Mouse (Mus musculus) liver, adult 2 months (tissue): ENCODE measurements at regions not wholly inside any gene's neighbourhood (a gene's known extent, or its start where the extent isn't known, plus 50 kb on each side); places are given as distances from the start of the nearest gene placed in this dataset.

Experiments used
- DNase-seq: peaks from one replicate; pipeline ENCODE4 v3.0.0-alpha.2; 2011; ENCODE audit warnings: low read depth, low spot score; ENCODE audit errors: extremely low read depth
- H3K27ac ChIP-seq: fragments of 200-500 bp; replicated peaks from 2 replicates; pipeline ENCODE4 v1.5.1; 2012; ENCODE audit warnings: low read depth, mild to moderate bottlenecking, control low read depth, inconsistent platforms, low read length; ENCODE audit not compliant: insufficient read depth
- H3K27me3 ChIP-seq: fragments of 200-500 bp; 2 replicates; pipeline ENCODE4 v1.6.1; 2012; ENCODE audit warnings: mild to moderate bottlenecking, moderate library complexity, low read length, inconsistent platforms; ENCODE audit not compliant: control insufficient read depth, insufficient read depth
- H3K36me3 ChIP-seq: fragments of 200-500 bp; 2 replicates; pipeline ENCODE4 v1.6.1; 2012; ENCODE audit warnings: low read length, inconsistent platforms; ENCODE audit not compliant: control insufficient read depth, insufficient read depth
- H3K4me1 ChIP-seq: fragments of 200-500 bp; 2 replicates; pipeline ENCODE4 v1.6.1; 2011; ENCODE audit warnings: low read length; ENCODE audit not compliant: control insufficient read depth, insufficient read depth
- H3K4me3 ChIP-seq: fragments of 200-500 bp; 2 replicates; pipeline ENCODE4 v1.5.1; 2011; ENCODE audit warnings: low read depth, mild to moderate bottlenecking, control low read depth, low read length, moderate library complexity; ENCODE audit not compliant: insufficient read depth
- H3K79me2 ChIP-seq: fragments of 200-500 bp; 2 replicates; pipeline ENCODE4 v1.6.1; 2012; ENCODE audit warnings: inconsistent platforms, mild to moderate bottlenecking, low read length, moderate library complexity; ENCODE audit not compliant: control insufficient read depth, insufficient read depth
- H3K9ac ChIP-seq: fragments of 200-500 bp; 2 replicates; pipeline ENCODE4 v1.6.1; 2012; ENCODE audit warnings: low read depth, mild to moderate bottlenecking, control low read depth, inconsistent platforms, low read length
- CTCF ChIP-seq: fragments of 200-500 bp; IDR thresholded peaks from 2 replicates; pipeline ENCODE4 v1.5.1; 2011; ENCODE audit warnings: low read depth, low read length, control low read depth
- POLR2A ChIP-seq: fragments of 200-500 bp; IDR thresholded peaks from 2 replicates; pipeline ENCODE4 v1.6.1; 2011; ENCODE audit warnings: low read length, control low read depth; ENCODE audit not compliant: insufficient read depth; ENCODE audit errors: extremely low read depth
- WGBS: fragments of 180-500 bp; shearing (Covaris S2); methylation state at CpG from one replicate; pipeline ENCODE4 v1.1.7; 2018; 5-methylcytosine and 5-hydroxymethylcytosine counted together

DNA sequence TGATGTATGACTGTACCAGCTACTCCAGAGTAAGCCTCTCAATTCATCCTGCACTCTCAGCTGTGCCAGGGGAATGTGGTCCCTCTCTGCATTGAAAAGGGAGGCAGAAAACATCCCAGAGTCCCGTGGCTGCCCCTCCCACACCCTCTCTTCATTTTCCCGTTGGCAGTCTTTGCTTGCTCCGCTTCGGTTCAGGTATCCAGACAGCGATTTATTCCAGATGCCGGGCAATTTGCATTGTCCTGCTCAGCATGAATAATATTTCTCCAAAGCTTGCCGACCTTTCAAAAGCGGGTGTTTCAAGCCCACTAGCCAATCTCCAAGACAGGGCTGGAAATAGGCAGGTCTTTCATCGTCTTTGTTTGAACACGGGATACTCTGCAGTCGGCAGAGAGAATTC is 220.5 kb upstream of the Ntm start:
- Histone ChIP-seq H3K9ac (no peak overlapping the region), H3K36me3 (no peaks in the 10 kb centered on the region), H3K27me3 (no peaks in the 10 kb centered on the region), H3K4me1 (no peaks in the 10 kb centered on the region), H3K27ac (no peak overlapping the region), H3K4me3 (no peak overlapping the region), H3K79me2 (no peaks in the 10 kb centered on the region)
- TF ChIP-seq CTCF (no peak), POLR2A (no peak)
- no peak for DNase-seq
- 82% methylated on average over 11 of the region's 11 CpGs for WGBS

DNA sequence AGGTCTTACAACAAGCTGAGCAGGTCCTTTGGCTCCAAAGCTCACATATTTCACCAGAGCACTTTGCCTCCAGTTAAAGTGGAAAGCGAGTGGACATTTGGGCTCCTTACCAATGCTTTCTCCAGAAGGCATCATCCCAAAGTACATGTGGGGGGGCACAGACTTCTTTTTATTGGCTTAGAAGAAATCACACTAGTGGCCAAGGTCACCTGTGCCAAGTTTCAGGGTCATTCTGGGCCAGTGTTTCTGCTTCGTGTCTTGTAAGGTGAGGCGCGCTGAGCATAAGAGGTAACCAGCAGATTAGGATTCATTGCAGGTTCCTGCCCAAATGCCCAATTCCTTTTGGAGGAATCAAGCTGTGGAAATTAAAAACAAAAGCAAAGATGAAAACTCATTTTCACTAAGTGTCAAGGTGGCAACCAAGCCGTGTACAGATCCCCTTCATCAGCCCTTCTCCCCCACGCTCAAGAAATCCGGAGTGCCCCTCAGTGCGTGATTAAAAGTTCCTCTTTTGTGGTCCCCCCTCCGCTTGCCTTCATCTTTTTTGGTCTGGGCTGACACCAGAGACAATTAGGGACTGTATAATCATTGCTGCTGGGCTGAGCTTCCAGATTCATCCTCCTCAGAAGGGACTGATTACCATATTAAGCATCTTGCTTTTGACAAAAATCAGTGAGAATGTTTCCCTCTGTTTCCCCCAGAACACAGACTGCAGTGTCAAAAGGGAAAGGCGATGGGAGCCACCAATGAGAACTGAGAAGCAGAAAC is 222.2 kb upstream of the Ntm start:
- no peaks in the 10 kb centered on the region for H3K27me3 ChIP-seq
- no peak for DNase-seq
- TF ChIP-seq POLR2A (no peak), CTCF (no peak)
- no peak overlapping the region for H3K4me3 ChIP-seq
- 85% methylated on average over 10 of the region's 10 CpGs for WGBS
- no peaks in the 10 kb centered on the region for H3K79me2 ChIP-seq
- H3K36me3 ChIP-seq, result no peaks in the 10 kb centered on the region
- no peak overlapping the region for H3K27ac ChIP-seq
- no peaks in the 10 kb centered on the region for H3K4me1 ChIP-seq
- no peak overlapping the region for H3K9ac ChIP-seq

DNA sequence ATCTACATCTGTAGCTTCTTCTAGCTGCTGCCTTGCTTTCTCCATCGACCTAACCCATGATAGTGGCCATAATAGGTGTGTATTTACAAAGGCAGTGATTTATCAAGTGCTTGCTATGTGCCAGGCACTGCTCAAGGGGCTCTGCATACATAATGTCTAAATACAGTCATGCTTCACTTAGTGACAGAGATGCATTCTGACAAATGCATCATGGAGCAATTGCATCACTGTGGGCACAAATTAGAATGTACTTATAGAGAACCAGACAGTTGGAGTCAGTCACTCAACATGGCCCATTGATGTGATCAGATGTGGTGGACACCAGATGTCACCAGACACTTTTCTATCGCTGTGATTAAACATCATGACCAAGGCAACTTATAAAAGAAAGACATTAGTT is 223.3 kb upstream of the Ntm start:
- H3K36me3 ChIP-seq, result no peaks in the 10 kb centered on the region
- TF ChIP-seq CTCF (no peak), POLR2A (no peak)
- H3K79me2 ChIP-seq, result no peaks in the 10 kb centered on the region
- H3K4me3 ChIP-seq, result no peak overlapping the region
- 66% methylated on average over 2 of the region's 2 CpGs for whole genome bisulfite sequencing
- H3K9ac ChIP-seq, result no peak overlapping the region
- no peak for DNase-seq
- H3K27me3 ChIP-seq, result no peaks in the 10 kb centered on the region
- H3K4me1 ChIP-seq, result no peaks in the 10 kb centered on the region
- no peak overlapping the region for H3K27ac ChIP-seq

GRCm38 (mm10) chr9:30190078-30190477 is 227.1 kb upstream of the Ntm start:
- TF ChIP-seq CTCF (no peak), POLR2A (no peak)
- no peak overlapping the region for H3K9ac ChIP-seq
- H3K4me1 ChIP-seq, result no peaks in the 10 kb centered on the region
- H3K27me3 ChIP-seq, result no peaks in the 10 kb centered on the region
- H3K36me3 ChIP-seq, result no peaks in the 10 kb centered on the region
- DNase-seq, result no peak
- WGBS, result 90% methylated on average over 5 of the region's 5 CpGs
- no peaks in the 10 kb centered on the region for H3K79me2 ChIP-seq
- no peak overlapping the region for H3K4me3 ChIP-seq
- no peak overlapping the region for H3K27ac ChIP-seq

GRCm38 (mm10) chr9:30191119-30191518 is 228.2 kb upstream of the Ntm start:
- DNase-seq, result no peak
- H3K4me3 ChIP-seq, result no peak overlapping the region
- H3K36me3 ChIP-seq, result no peaks in the 10 kb centered on the region

GRCm38 (mm10) chr9:30191902-30192301 is 229.0 kb upstream of the Ntm start:
- TF ChIP-seq POLR2A, result no peak
- TF ChIP-seq CTCF, result no peak
- no peak overlapping the region for H3K4me3 ChIP-seq
- no peak overlapping the region for H3K9ac ChIP-seq
- H3K36me3 ChIP-seq, result no peaks in the 10 kb centered on the region
- H3K4me1 ChIP-seq, result no peaks in the 10 kb centered on the region
- no peak overlapping the region for H3K27ac ChIP-seq
- no peaks in the 10 kb centered on the region for H3K27me3 ChIP-seq
- DNase-seq, result no peak
- H3K79me2 ChIP-seq, result no peaks in the 10 kb centered on the region

More at GRCm38 (mm10) chr9:30191119-30191518, 228.2 kb upstream of the Ntm start:
- no peak overlapping the region for H3K9ac ChIP-seq
- no peaks in the 10 kb centered on the region for H3K79me2 ChIP-seq
- no peaks in the 10 kb centered on the region for H3K27me3 ChIP-seq
- TF ChIP-seq CTCF, result no peak
- no peak for TF ChIP-seq POLR2A
- no peak overlapping the region for H3K27ac ChIP-seq
- H3K4me1 ChIP-seq, result no peaks in the 10 kb centered on the region
